Mouse (Mus musculus): ENCODE measurements around the gene Hoxd4.

DNA sequence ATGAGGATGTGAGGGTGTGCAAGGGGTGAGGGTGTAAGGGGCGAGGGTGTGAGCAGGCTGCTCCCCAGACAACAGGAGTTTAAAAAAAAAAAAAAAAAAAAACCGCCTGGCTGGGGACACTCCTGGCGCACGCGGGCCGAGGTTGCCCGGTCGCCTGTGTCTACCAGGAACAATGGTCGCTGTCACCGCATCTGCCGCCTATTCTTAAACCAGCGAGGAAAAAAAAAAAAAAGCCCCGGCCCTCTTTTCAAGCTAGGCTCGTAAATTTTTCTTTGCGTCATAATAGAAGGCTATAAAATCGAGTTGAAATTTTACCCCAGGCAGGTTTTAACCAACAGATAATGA is 21.6 kb downstream of the Hoxd4 start:
- TF ChIP-seq CTCF (IDR thresholded peaks at IDR 0.05; ENCODE audit: control insufficient read depth, insufficient read depth, insufficient read length) (no peak), CEBPB (IDR thresholded peaks at IDR 0.05; ENCODE audit: low read depth) (no peak), USF1 (IDR thresholded peaks at IDR 0.05; ENCODE audit: low read depth) (no peak), MAX (IDR thresholded peaks at IDR 0.05) (no peak), MYOD1 (IDR thresholded peaks at IDR 0.05; ENCODE audit: control insufficient read depth, insufficient read length, low read depth) (no peak)

Measured in C2C12 (cell line).